ENCODE assay signal across 22 mouse cellular contexts in the genomic region with DNA sequence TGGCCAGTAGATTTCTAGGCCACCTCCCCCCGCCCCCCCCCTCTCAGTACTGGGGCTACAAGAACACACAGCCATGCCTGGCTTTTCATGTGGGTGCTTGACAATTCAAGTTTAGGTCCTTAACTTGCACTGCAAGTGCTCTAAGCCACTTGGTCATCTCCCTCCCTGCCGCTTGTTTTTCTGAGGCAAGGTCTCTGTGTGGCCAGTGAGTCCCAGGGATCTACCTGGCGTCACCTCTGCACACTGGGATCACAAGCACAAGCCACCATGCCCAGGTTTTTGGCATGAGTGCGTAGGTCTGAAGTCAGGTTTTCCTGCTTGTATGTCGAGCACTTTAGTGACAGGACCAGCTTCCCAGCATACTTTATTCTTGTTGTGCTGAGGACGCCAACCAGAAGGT. TPM values are rescaled to one million over a fixed set of nuclear protein-coding genes. Genes with fewer than 3 reads are reported as not detected.
A peak's percentile ranks its signal among the peaks of the same experiment; 100 is the strongest.
DNase-seq lines count a peak whose midpoint lies in the region; ATAC-seq and TF ChIP-seq lines count a peak whose summit lies in the region.
"Had no signal": no experiment of that assay in that cellular context is flagged by ENCODE, and none has a peak within 500 bp of the region (broad histone marks: within the 10 kb centered on the region; RNA-seq: fewer than 3 reads in every experiment).

No protein-coding gene starts in this region.

- TF ChIP-seq CTCF in heart, adult 2 months (IDR thresholded peaks at IDR 0.05): no peak
- TF ChIP-seq CTCF in lung, postnatal 0 days (IDR thresholded peaks at IDR 0.05): no peak

- H3K4me3 ChIP-seq in forebrain, embryonic 11.5 days (ENCODE audit: low read depth, low read length): no peak overlapping the region
- no peak overlapping the region for H3K4me3 ChIP-seq in forebrain, embryonic 15.5 days
- no peak overlapping the region for H3K4me3 ChIP-seq in heart, adult 2 months
- H3K4me3 ChIP-seq in heart, embryonic 10.5 days: no peak overlapping the region
- no peak overlapping the region for H3K4me3 ChIP-seq in lung, postnatal 0 days (ENCODE audit: low read depth, low read length)

- WGBS in forebrain, embryonic 11.5 days: 91% methylated on average over 6 of the region's 6 CpGs
- WGBS in forebrain, embryonic 15.5 days: 88% methylated on average over 6 of the region's 6 CpGs
- 99% methylated on average over 6 of the region's 6 CpGs for WGBS in heart, adult 2 months
- WGBS in heart, embryonic 10.5 days: 89% methylated on average over 6 of the region's 6 CpGs
- 81% methylated on average over 6 of the region's 6 CpGs for WGBS in lung, postnatal 0 days

- TF ChIP-seq POLR2A in heart, adult 2 months (IDR thresholded peaks at IDR 0.05; ENCODE audit: insufficient read depth, low read depth, low read length): no peak

- H3K79me2 ChIP-seq in heart, adult 2 months (replicated peaks; ENCODE audit: control insufficient read depth, insufficient read depth, low read length): no peaks in the 10 kb centered on the region

- H3K9me3 ChIP-seq in forebrain, embryonic 11.5 days (ENCODE audit: control insufficient read depth, low read length): no peaks in the 10 kb centered on the region
- no peaks in the 10 kb centered on the region for H3K9me3 ChIP-seq in forebrain, embryonic 15.5 days
- H3K9me3 ChIP-seq in heart, embryonic 10.5 days: no peaks in the 10 kb centered on the region
- H3K9me3 ChIP-seq in lung, postnatal 0 days (ENCODE audit: low read length): no peaks in the 10 kb centered on the region
- H3K9me3 ChIP-seq: G1E had no signal

- no peaks in the 10 kb centered on the region for H3K4me1 ChIP-seq in forebrain, embryonic 11.5 days (replicated peaks; ENCODE audit: control insufficient read depth, insufficient read depth, low read length)
- H3K4me1 ChIP-seq in forebrain, embryonic 15.5 days: peaks cover 20% of the 10 kb centered on the region
- H3K4me1 ChIP-seq in heart, adult 2 months (ENCODE audit: control insufficient read depth, insufficient read depth, low read length): no peaks in the 10 kb centered on the region; the same call in none of the 2 replicates
- H3K4me1 ChIP-seq in heart, embryonic 10.5 days: peaks cover 32% of the 10 kb centered on the region; the same call in 1 of the 2 replicates
- no peaks in the 10 kb centered on the region for H3K4me1 ChIP-seq in lung, postnatal 0 days (ENCODE audit: insufficient read depth, low read depth, low read length)

- no peaks in the 10 kb centered on the region for H3K27me3 ChIP-seq in forebrain, embryonic 11.5 days (ENCODE audit: control insufficient read depth, insufficient read depth, low read length)
- H3K27me3 ChIP-seq in forebrain, embryonic 15.5 days: no peaks in the 10 kb centered on the region
- no peaks in the 10 kb centered on the region for H3K27me3 ChIP-seq in heart, adult 2 months (ENCODE audit: control insufficient read depth, insufficient read depth, low read length)
- no peaks in the 10 kb centered on the region for H3K27me3 ChIP-seq in heart, embryonic 10.5 days (ENCODE audit: insufficient read depth, poor library complexity, severe bottlenecking)
- no peaks in the 10 kb centered on the region for H3K27me3 ChIP-seq in lung, postnatal 0 days (replicated peaks; ENCODE audit: insufficient read depth, low read length)
- H3K27me3 ChIP-seq: CH12.LX, Patski had no signal

- H3K27ac ChIP-seq in forebrain, embryonic 11.5 days (ENCODE audit: low read depth, low read length): no peak overlapping the region
- no peak overlapping the region for H3K27ac ChIP-seq in forebrain, embryonic 15.5 days (replicated peaks)
- no peak overlapping the region for H3K27ac ChIP-seq in heart, adult 2 months
- no peak overlapping the region for H3K27ac ChIP-seq in heart, embryonic 10.5 days
- H3K27ac ChIP-seq in lung, postnatal 0 days (ENCODE audit: low read length): no peak overlapping the region

- no peak for TF ChIP-seq EP300 in heart, adult 2 months (IDR thresholded peaks at IDR 0.05; ENCODE audit: insufficient read depth, low read depth, low read length)
- no peak for TF ChIP-seq EP300 in lung, postnatal 0 days (IDR thresholded peaks at IDR 0.05)

- H3K9ac ChIP-seq in forebrain, embryonic 11.5 days (ENCODE audit: low read length): no peak overlapping the region
- H3K9ac ChIP-seq in forebrain, embryonic 15.5 days (replicated peaks): no peak overlapping the region
- H3K9ac ChIP-seq in heart, adult 2 months (ENCODE audit: low read depth, low read length): no peak overlapping the region
- no peak overlapping the region for H3K9ac ChIP-seq in lung, postnatal 0 days (replicated peaks; ENCODE audit: low read depth)

- intact Hi-C loops in heart, adult 2 months (cut with DNase I): no loop called here

- H3K4me2 ChIP-seq in forebrain, embryonic 11.5 days (ENCODE audit: low read depth, low read length, severe bottlenecking): no peak overlapping the region
- H3K4me2 ChIP-seq in forebrain, embryonic 15.5 days (replicated peaks): no peak overlapping the region
- no peak overlapping the region for H3K4me2 ChIP-seq in lung, postnatal 0 days (replicated peaks; ENCODE audit: low read depth, low read length)

- H3K36me3 ChIP-seq in forebrain, embryonic 11.5 days (ENCODE audit: control insufficient read depth, insufficient read depth, low read length): no peaks in the 10 kb centered on the region
- no peaks in the 10 kb centered on the region for H3K36me3 ChIP-seq in forebrain, embryonic 15.5 days
- no peaks in the 10 kb centered on the region for H3K36me3 ChIP-seq in heart, adult 2 months (ENCODE audit: control insufficient read depth, insufficient read depth, low read length)
- no peaks in the 10 kb centered on the region for H3K36me3 ChIP-seq in heart, embryonic 10.5 days
- no peaks in the 10 kb centered on the region for H3K36me3 ChIP-seq in lung, postnatal 0 days (ENCODE audit: insufficient read depth, low read length)

- no peak for ATAC-seq in forebrain, embryonic 11.5 days (replicated peaks; ENCODE audit: low FRiP score)
- no peak for ATAC-seq in forebrain, embryonic 15.5 days (replicated peaks)
- ATAC-seq in lung, postnatal 0 days: peak; percentile 25; the same call in 1 of the 2 replicates
- ATAC-seq: activated CD4-positive, CD25-positive, alpha-beta regulatory T cell, adult 4 months; CD4-positive, CD25-positive, alpha-beta regulatory T cell, adult 4 months; Patski had no signal

- peak; percentile 35 for DNase-seq in forebrain, embryonic 11.5 days (ENCODE audit: low spot score)
- DNase-seq in heart, adult 11 months: peak; percentile 62
- DNase-seq in heart, adult 2 months: no peak
- peak; percentile 68 for DNase-seq in heart, embryonic 10.5 days (ENCODE audit: low spot score)
- DNase-seq in heart, adult 8-10 months (ENCODE audit: low spot score): no peak
- no peak for DNase-seq in lung, postnatal 0 days (ENCODE audit: low spot score)
- no peak for DNase-seq in lung, postnatal 14 days
- DNase-seq: adrenal gland, adult 2 months; adrenal gland, adult 8-10 months; adrenal gland, postnatal 10 days; adrenal gland, postnatal 14 days; adrenal gland, postnatal 25 days; adrenal gland, postnatal 36 days; B cell, adult 2 months; cerebellum, adult 11 months; cerebellum, adult 11-12 months had no signal

RNA-seq across cellular contexts. Expression of gene Dcaf17, which starts 31.1 kb away (rescaled TPM):
- polyA plus RNA-seq in forebrain, embryonic 11.5 days (2014; fragmentation: Nextera tagmentation; extraction: Ambion mirVana): 38.2 and 43.6 TPM in 2 replicates
- 41.0 and 42.1 TPM in 2 replicates for polyA plus RNA-seq in forebrain, embryonic 15.5 days (2015; fragmentation: Nextera tagmentation; extraction: Ambion mirVana)
- total RNA-seq in heart, adult 2 months (2021): 1 to 10 TPM; 4.8 to 5.5 TPM
- polyA plus RNA-seq in heart, adult 2 months (2012; rRNA removed): 3.3 and 3.8 TPM in 2 replicates
- polyA plus RNA-seq in heart, embryonic 10.5 days (2016; fragmentation: Nextera tagmentation; extraction: Ambion mirVana): 24.9 and 25.8 TPM in 2 replicates
- total RNA-seq in heart, adult 8-10 months (2022): 1 to 10 TPM; 3.5 to 5.3 (median 4.3) TPM
- polyA plus RNA-seq in lung, postnatal 0 days (2015; fragmentation: Nextera tagmentation; extraction: Ambion mirVana): 25.1 and 26.6 TPM in 2 replicates

RNA-seq across cellular contexts. Expression of gene Mettl8, which starts 31.4 kb away (rescaled TPM):
- 19.8 and 24.3 TPM in 2 replicates for polyA plus RNA-seq in forebrain, embryonic 11.5 days (2014; fragmentation: Nextera tagmentation; extraction: Ambion mirVana)
- polyA plus RNA-seq in forebrain, embryonic 15.5 days (2015; fragmentation: Nextera tagmentation; extraction: Ambion mirVana): 14.7 and 16.5 TPM in 2 replicates
- total RNA-seq in heart, adult 2 months (2021): 1 to 10 TPM; 4.3 to 4.6 TPM
- 3.2 and 3.5 TPM in 2 replicates for polyA plus RNA-seq in heart, adult 2 months (2012; rRNA removed)
- polyA plus RNA-seq in heart, embryonic 10.5 days (2016; fragmentation: Nextera tagmentation; extraction: Ambion mirVana): 14.6 and 15.7 TPM in 2 replicates
- total RNA-seq in heart, adult 8-10 months (2022): 1 to 10 TPM; 4.0 to 6.1 (median 5.8) TPM
- polyA plus RNA-seq in lung, postnatal 0 days (2015; fragmentation: Nextera tagmentation; extraction: Ambion mirVana): 8.6 and 8.7 TPM in 2 replicates

Comparison
In these comparisons a context has a peak if more than half of its experiments do, and no peak if none do; other contexts are left out.
1. DNase-seq: peak in forebrain, embryonic 11.5 days (single experiment), heart, adult 11 months (single experiment) and heart, embryonic 10.5 days (single experiment); none in heart, adult 2 months (0 of 2), heart, adult 8-10 months (single experiment), lung, postnatal 0 days (single experiment) and lung, postnatal 14 days (single experiment).